Mouse (Mus musculus): Measurements from ENCODE around the gene E2f8. TPM values are rescaled to one million over a fixed set of nuclear protein-coding genes. Genes with fewer than 3 reads are reported as not detected.

The E2f8 gene
- total and polyA plus RNA-seq, 2 experiments from 2014 or later = 0.70 to 1.8 TPM

GRCm38 (mm10) chr7:48880591-48881481 is 560 bp downstream of the E2f8 start:
- Histone ChIP-seq H3K9me3 (ENCODE audit: low read length) (no peaks in the 10 kb centered on the region), H3K27me3 (ENCODE audit: insufficient read depth, low read length) (peaks cover 26% of the 10 kb centered on the region)
- WGBS = under 1% methylated on average over 67 of the region's 77 CpGs

DNA sequence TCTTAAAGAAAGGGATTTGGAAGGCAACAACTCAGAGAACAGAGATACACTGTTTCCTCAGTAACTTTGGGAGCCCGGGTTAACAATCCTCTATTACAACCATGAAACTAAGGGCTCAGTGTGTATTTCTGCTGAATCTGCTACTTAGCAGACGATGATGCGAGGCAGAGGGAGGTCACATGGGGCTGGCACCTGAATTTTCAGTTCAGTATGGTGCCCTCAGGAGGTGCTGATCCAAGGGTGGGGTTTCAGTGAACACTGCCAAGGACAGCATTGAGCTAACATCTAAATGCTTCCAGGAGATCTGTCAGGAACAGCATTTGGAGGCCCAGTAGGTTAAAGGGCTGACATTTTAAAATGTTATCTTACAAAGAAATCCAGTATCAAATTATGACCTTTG is 1.8 kb downstream of the E2f8 start:
- Histone ChIP-seq H3K4me2 (ENCODE audit: low read depth, low read length, poor library complexity, severe bottlenecking) (peak overlapping the region; percentile 12; the same call in 1 of the 2 replicates), H3K36me3 (ENCODE audit: insufficient read depth, low read length) (no peaks in the 10 kb centered on the region), H3K9ac (replicated peaks; ENCODE audit: low read length, poor library complexity, severe bottlenecking) (no peak overlapping the region), H3K4me3 (ENCODE audit: low read depth, low read length) (no peak overlapping the region), H3K4me1 (ENCODE audit: insufficient read depth, low read length) (0 out of 2 replicates have a peak, but pooled peaks cover 2% of the 10 kb centered on the region), H3K9me3 (ENCODE audit: low read length) (no peaks in the 10 kb centered on the region), H3K27ac (ENCODE audit: low read depth, low read length) (no peak overlapping the region), H3K27me3 (ENCODE audit: insufficient read depth, low read length) (peaks cover 20% of the 10 kb centered on the region)
- 60% methylated on average over 3 of the region's 3 CpGs for WGBS
- DNase-seq (ENCODE audit: low spot score) (no peak), ATAC-seq (ENCODE audit: low FRiP score) (no peak)
- no peak for TF ChIP-seq CTCF (IDR thresholded peaks at IDR 0.05)

More at GRCm38 (mm10) chr7:48880591-48881481, 560 bp downstream of the E2f8 start:
- no peak overlapping the region for H3K27ac ChIP-seq (ENCODE audit: low read depth, low read length)
- H3K4me2 ChIP-seq (ENCODE audit: low read depth, low read length, poor library complexity, severe bottlenecking) = peak overlapping the region; percentile 100
- TF ChIP-seq CTCF (IDR thresholded peaks at IDR 0.05) = no peak
- H3K36me3 ChIP-seq (ENCODE audit: insufficient read depth, low read length) = no peaks in the 10 kb centered on the region
- 0 out of 2 replicates have a peak, but pooled peaks cover 2% of the 10 kb centered on the region for H3K4me1 ChIP-seq (ENCODE audit: insufficient read depth, low read length)
- DNase-seq (ENCODE audit: low spot score) = peak; percentile 99
- H3K9ac ChIP-seq (replicated peaks; ENCODE audit: low read length, poor library complexity, severe bottlenecking) = peak overlapping the region; percentile 54
- H3K4me3 ChIP-seq (ENCODE audit: low read depth, low read length) = peak overlapping the region; percentile 74
- ATAC-seq (ENCODE audit: low FRiP score) = peak; percentile 98

GRCm38 (mm10) chr7:48877786-48878390 is 3.5 kb downstream of the E2f8 start:
- no peak for DNase-seq (ENCODE audit: low spot score)
- 0 out of 2 replicates have a peak, but pooled peaks cover 2% of the 10 kb centered on the region for H3K4me1 ChIP-seq (ENCODE audit: insufficient read depth, low read length)
- TF ChIP-seq CTCF (IDR thresholded peaks at IDR 0.05) = no peak
- H3K27me3 ChIP-seq (ENCODE audit: insufficient read depth, low read length) = peaks cover 6% of the 10 kb centered on the region; the same call in 1 of the 2 replicates
- 90% methylated on average over 15 of the region's 15 CpGs for WGBS
- no peak for ATAC-seq (ENCODE audit: low FRiP score)
- H3K4me3 ChIP-seq (ENCODE audit: low read depth, low read length) = no peak overlapping the region
- no peaks in the 10 kb centered on the region for H3K36me3 ChIP-seq (ENCODE audit: insufficient read depth, low read length)
- H3K9ac ChIP-seq (replicated peaks; ENCODE audit: low read length, poor library complexity, severe bottlenecking) = no peak overlapping the region
- no peak overlapping the region for H3K27ac ChIP-seq (ENCODE audit: low read depth, low read length)
- H3K4me2 ChIP-seq (ENCODE audit: low read depth, low read length, poor library complexity, severe bottlenecking) = no peak overlapping the region
- H3K9me3 ChIP-seq (ENCODE audit: low read length) = no peaks in the 10 kb centered on the region

DNA sequence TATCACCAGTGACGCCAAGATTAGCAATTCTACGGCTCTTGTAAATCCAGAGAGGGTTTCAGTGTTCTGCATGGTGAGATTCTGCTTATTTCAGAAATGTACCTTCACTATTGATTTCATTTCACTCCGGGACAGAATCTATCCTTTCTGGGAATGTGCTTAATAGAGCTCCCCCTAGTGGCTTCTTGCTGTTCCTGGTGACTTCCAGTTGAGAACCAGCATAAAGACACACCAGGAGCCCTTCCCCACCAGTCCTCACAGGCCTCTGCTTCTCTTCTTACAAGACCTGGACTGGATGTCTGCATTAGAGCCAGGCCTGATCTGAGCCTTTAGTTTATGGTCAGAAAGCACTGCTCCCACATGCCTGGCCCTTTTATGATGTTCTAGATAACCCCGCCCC is 4.9 kb downstream of the E2f8 start:
- no peak overlapping the region for H3K4me3 ChIP-seq (ENCODE audit: low read depth, low read length)
- 71% methylated on average over 4 of the region's 4 CpGs for WGBS
- H3K4me1 ChIP-seq (ENCODE audit: insufficient read depth, low read length) = 0 out of 2 replicates have a peak, but pooled peaks cover 2% of the 10 kb centered on the region
- H3K9me3 ChIP-seq (ENCODE audit: low read length) = no peaks in the 10 kb centered on the region
- no peak overlapping the region for H3K27ac ChIP-seq (ENCODE audit: low read depth, low read length)
- no peak overlapping the region for H3K9ac ChIP-seq (replicated peaks; ENCODE audit: low read length, poor library complexity, severe bottlenecking)
- ATAC-seq (ENCODE audit: low FRiP score) = no peak
- no peak overlapping the region for H3K4me2 ChIP-seq (ENCODE audit: low read depth, low read length, poor library complexity, severe bottlenecking)
- TF ChIP-seq CTCF (IDR thresholded peaks at IDR 0.05) = peak; percentile 86
- no peaks in the 10 kb centered on the region for H3K36me3 ChIP-seq (ENCODE audit: insufficient read depth, low read length)
- peak; percentile 80 for DNase-seq (ENCODE audit: low spot score)
- H3K27me3 ChIP-seq (ENCODE audit: insufficient read depth, low read length) = no peaks in the 10 kb centered on the region

- Histone ChIP-seq H3K4me1 (ENCODE audit: insufficient read depth, low read length) (no peaks in the 10 kb centered on the region), H3K27me3 (ENCODE audit: insufficient read depth, low read length) (no peaks in the 10 kb centered on the region), H3K4me3 (ENCODE audit: low read depth, low read length) (no peak overlapping the region), H3K9me3 (ENCODE audit: low read length) (no peaks in the 10 kb centered on the region), H3K36me3 (ENCODE audit: insufficient read depth, low read length) (no peaks in the 10 kb centered on the region), H3K27ac (ENCODE audit: low read depth, low read length) (no peak overlapping the region), H3K4me2 (ENCODE audit: low read depth, low read length, poor library complexity, severe bottlenecking) (no peak overlapping the region), H3K9ac (replicated peaks; ENCODE audit: low read length, poor library complexity, severe bottlenecking) (no peak overlapping the region)
- ATAC-seq (ENCODE audit: low FRiP score) = no peak
- WGBS = 92% methylated on average over 14 of the region's 14 CpGs
- DNase-seq (ENCODE audit: low spot score) = no peak
- no peak for TF ChIP-seq CTCF (IDR thresholded peaks at IDR 0.05)
Observed at GRCm38 (mm10) chr7:48875096-48875495, 6.3 kb downstream of the E2f8 start.

GRCm38 (mm10) chr7:48871292-48871691 is 10.1 kb downstream of the E2f8 start:
- ATAC-seq (ENCODE audit: low FRiP score) = no peak
- WGBS = 93% methylated on average over 11 of the region's 11 CpGs
- no peaks in the 10 kb centered on the region for H3K9me3 ChIP-seq (ENCODE audit: low read length)
- TF ChIP-seq CTCF (IDR thresholded peaks at IDR 0.05) = no peak
- no peak overlapping the region for H3K9ac ChIP-seq (replicated peaks; ENCODE audit: low read length, poor library complexity, severe bottlenecking)
- no peaks in the 10 kb centered on the region for H3K4me1 ChIP-seq (ENCODE audit: insufficient read depth, low read length)
- H3K4me2 ChIP-seq (ENCODE audit: low read depth, low read length, poor library complexity, severe bottlenecking) = no peak overlapping the region
- no peak overlapping the region for H3K4me3 ChIP-seq (ENCODE audit: low read depth, low read length)
- H3K27ac ChIP-seq (ENCODE audit: low read depth, low read length) = no peak overlapping the region
- no peaks in the 10 kb centered on the region for H3K27me3 ChIP-seq (ENCODE audit: insufficient read depth, low read length)
- no peak for DNase-seq (ENCODE audit: low spot score)
- H3K36me3 ChIP-seq (ENCODE audit: insufficient read depth, low read length) = no peaks in the 10 kb centered on the region
